Mouse (Mus musculus): ENCODE results near the gene Mbnl2. TPM values are rescaled to one million over a fixed set of nuclear protein-coding genes. Genes with fewer than 3 reads are reported as not detected.

Mbnl2 gene
- polyA plus RNA-seq, 1 experiment from 2014 or later: 21.8 TPM

DNA sequence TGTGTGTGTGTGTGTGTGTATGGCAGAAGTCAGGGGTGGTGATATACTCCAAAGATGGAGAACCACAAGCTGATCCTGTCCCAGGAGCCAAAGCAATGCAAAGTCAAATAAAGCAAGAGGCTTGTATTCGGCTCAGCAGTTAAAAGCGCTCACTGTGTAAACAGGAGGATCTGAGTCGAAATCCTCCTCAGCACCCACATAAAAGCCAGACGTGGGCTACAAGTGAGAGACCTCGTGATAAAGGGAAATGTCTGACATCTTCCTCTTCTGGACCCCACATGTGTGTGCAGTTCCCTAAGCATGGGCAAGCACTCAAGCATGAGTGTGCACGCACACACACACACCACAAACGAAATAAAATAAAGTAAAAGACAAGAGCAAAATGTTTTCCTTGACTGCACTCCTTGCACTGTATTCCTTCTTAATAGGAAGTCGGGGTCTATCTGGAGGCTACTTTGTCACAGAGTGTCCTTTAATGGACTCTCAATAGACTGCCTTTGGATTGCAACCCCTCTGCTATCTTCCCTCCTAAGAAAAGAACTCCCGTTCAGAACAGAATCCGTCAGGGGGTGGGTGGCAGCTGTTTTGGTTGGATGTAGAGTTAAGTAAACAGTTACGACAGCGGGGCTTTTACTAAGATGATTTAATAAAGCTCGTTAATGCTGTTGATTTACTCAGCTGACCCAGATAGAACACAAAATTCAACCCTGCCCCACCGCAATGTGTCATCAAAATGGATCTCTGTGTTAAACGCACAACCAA lies 18.7 kb upstream of the Mbnl2 start:
- Histone ChIP-seq H3K4me3 (ENCODE audit: low read depth, low read length) (no peak overlapping the region), H3K4me1 (ENCODE audit: control insufficient read depth, insufficient read depth, low read length) (no peaks in the 10 kb centered on the region), H3K4me2 (ENCODE audit: low read length) (no peak overlapping the region), H3K36me3 (ENCODE audit: control insufficient read depth, insufficient read depth, low read length) (no peaks in the 10 kb centered on the region), H3K9ac (ENCODE audit: low read depth, low read length) (no peak overlapping the region), H3K27me3 (ENCODE audit: control insufficient read depth, insufficient read depth, low read depth, low read length) (no peaks in the 10 kb centered on the region), H3K9me3 (replicated peaks; ENCODE audit: control insufficient read depth, low read length, poor library complexity, severe bottlenecking) (no peaks in the 10 kb centered on the region), H3K27ac (ENCODE audit: low read length) (no peak overlapping the region)
- WGBS: 81% methylated on average over 15 of the region's 15 CpGs
- ATAC-seq: no peak

DNA sequence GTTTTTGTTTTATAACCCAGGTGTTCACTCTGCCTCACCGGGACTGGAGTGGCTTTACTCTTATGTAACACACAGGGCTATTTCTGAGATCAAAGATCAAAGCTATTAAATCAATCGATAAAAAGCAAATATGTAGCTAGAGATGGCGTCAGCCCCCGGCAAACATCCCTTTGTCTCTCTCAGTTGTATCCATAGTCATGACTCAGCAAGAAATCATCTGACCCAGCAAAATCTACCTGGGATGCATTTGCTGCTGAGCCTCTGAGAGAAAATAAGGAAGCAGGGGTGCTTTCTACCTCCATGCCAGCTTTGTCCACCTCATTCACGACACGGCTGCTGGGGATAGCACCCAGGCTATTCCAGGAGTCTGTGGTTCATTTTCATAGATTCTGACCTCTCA lies 18.0 kb upstream of the Mbnl2 start:
- 75% methylated on average over 6 of the region's 6 CpGs for WGBS
- H3K4me1 ChIP-seq (ENCODE audit: control insufficient read depth, insufficient read depth, low read length): no peaks in the 10 kb centered on the region
- H3K9ac ChIP-seq (ENCODE audit: low read depth, low read length): no peak overlapping the region
- ATAC-seq: no peak
- H3K4me3 ChIP-seq (ENCODE audit: low read depth, low read length): no peak overlapping the region
- no peaks in the 10 kb centered on the region for H3K36me3 ChIP-seq (ENCODE audit: control insufficient read depth, insufficient read depth, low read length)
- H3K27me3 ChIP-seq (ENCODE audit: control insufficient read depth, insufficient read depth, low read depth, low read length): no peaks in the 10 kb centered on the region
- H3K9me3 ChIP-seq (replicated peaks; ENCODE audit: control insufficient read depth, low read length, poor library complexity, severe bottlenecking): no peaks in the 10 kb centered on the region
- no peak overlapping the region for H3K27ac ChIP-seq (ENCODE audit: low read length)
- no peak overlapping the region for H3K4me2 ChIP-seq (ENCODE audit: low read length)

DNA sequence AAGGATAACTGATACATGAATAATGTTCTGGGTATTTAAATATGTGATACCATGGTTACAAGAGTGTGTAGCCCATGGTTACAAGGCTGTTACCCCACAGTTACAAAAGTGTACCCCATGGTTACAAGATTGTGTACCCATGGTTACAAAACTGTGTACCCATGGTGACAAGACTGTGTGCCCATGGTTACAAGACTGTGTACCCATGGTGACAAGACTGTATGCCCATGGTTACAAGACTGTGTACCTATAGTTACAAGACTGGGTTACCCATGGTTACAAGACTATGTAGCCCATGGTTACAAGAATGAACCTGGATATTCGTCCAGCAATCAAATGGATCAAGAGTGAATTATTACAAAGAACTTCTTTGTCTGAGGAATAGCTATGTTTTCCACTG lies 16.0 kb upstream of the Mbnl2 start:
- ATAC-seq: 0 out of 2 replicates have a peak, but pooled peaks have one; percentile 28
- WGBS: 60% methylated on average over 1 of the region's 1 CpGs
- Histone ChIP-seq H3K36me3 (ENCODE audit: control insufficient read depth, insufficient read depth, low read length) (no peaks in the 10 kb centered on the region), H3K9ac (ENCODE audit: low read depth, low read length) (no peak overlapping the region), H3K9me3 (replicated peaks; ENCODE audit: control insufficient read depth, low read length, poor library complexity, severe bottlenecking) (no peaks in the 10 kb centered on the region), H3K27ac (ENCODE audit: low read length) (no peak overlapping the region), H3K4me2 (ENCODE audit: low read length) (no peak overlapping the region), H3K27me3 (ENCODE audit: control insufficient read depth, insufficient read depth, low read depth, low read length) (no peaks in the 10 kb centered on the region), H3K4me3 (ENCODE audit: low read depth, low read length) (no peak overlapping the region), H3K4me1 (ENCODE audit: control insufficient read depth, insufficient read depth, low read length) (no peaks in the 10 kb centered on the region)

DNA sequence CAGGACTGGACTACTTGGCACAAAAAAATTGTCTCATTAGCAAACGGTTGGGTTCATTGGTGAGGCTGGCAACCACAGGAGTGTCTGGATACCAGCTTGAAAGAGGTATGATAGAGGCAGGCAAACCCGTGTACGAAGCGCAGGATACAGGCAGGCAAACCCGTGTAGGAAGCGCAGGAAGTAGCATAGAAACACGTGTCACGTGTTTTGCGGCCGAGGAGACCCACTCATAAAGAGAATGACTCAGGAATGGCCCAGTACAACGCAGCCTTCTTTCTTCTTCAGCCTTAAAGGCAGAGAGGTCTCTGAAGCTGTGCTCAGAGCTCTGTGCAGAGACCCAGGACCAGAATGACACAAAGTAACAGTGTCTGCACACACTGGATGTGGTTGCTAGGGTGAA lies 13.9 kb upstream of the Mbnl2 start:
- Histone ChIP-seq H3K27ac (ENCODE audit: low read length) (no peak overlapping the region), H3K27me3 (ENCODE audit: control insufficient read depth, insufficient read depth, low read depth, low read length) (no peaks in the 10 kb centered on the region), H3K4me2 (ENCODE audit: low read length) (no peak overlapping the region), H3K9ac (ENCODE audit: low read depth, low read length) (no peak overlapping the region), H3K4me3 (ENCODE audit: low read depth, low read length) (no peak overlapping the region), H3K36me3 (ENCODE audit: control insufficient read depth, insufficient read depth, low read length) (no peaks in the 10 kb centered on the region), H3K9me3 (replicated peaks; ENCODE audit: control insufficient read depth, low read length, poor library complexity, severe bottlenecking) (no peaks in the 10 kb centered on the region), H3K4me1 (ENCODE audit: control insufficient read depth, insufficient read depth, low read length) (no peaks in the 10 kb centered on the region)
- 88% methylated on average over 11 of the region's 11 CpGs for WGBS
- no peak for ATAC-seq

DNA sequence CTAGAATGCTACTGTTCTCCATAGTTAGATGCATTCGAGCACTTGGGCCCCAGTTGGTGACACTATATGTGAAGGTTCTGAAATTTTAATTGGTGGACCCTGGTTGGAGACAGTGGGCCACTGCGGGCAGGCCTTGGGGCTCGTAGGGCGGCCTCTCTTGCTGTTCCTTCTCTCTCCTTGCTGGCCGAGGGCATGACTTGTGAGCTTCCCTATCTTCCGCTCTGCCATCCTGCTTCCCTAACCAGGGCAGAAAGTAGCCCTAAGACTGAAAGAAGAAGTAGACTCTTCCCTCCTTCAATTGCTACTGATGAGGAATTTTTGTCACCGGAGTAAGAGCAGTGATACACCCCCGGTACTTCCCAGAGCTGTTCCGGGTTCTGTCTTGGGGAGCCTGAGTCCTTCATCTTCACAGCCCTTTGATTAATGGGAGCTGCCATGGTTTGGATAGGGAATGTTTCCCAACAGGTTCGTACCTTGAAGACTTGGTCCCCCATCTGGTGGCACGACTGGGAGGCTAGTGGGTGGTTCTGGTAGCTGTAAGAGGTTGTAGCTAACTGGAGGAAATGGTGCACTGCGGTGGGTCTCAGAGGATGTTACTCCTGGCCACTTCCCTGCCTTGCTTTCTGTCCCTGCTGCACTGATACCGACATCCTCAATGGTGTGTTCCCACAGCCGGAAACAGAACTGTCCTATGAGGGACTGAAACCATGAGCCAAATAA lies 12.6 kb upstream of the Mbnl2 start:
- Histone ChIP-seq H3K36me3 (ENCODE audit: control insufficient read depth, insufficient read depth, low read length) (no peaks in the 10 kb centered on the region), H3K9me3 (replicated peaks; ENCODE audit: control insufficient read depth, low read length, poor library complexity, severe bottlenecking) (no peaks in the 10 kb centered on the region), H3K27ac (ENCODE audit: low read length) (no peak overlapping the region), H3K4me2 (ENCODE audit: low read length) (no peak overlapping the region), H3K4me3 (ENCODE audit: low read depth, low read length) (no peak overlapping the region), H3K27me3 (ENCODE audit: control insufficient read depth, insufficient read depth, low read depth, low read length) (no peaks in the 10 kb centered on the region), H3K4me1 (ENCODE audit: control insufficient read depth, insufficient read depth, low read length) (no peaks in the 10 kb centered on the region), H3K9ac (ENCODE audit: low read depth, low read length) (no peak overlapping the region)
- no peak for ATAC-seq
- WGBS: 92% methylated on average over 14 of the region's 14 CpGs

DNA sequence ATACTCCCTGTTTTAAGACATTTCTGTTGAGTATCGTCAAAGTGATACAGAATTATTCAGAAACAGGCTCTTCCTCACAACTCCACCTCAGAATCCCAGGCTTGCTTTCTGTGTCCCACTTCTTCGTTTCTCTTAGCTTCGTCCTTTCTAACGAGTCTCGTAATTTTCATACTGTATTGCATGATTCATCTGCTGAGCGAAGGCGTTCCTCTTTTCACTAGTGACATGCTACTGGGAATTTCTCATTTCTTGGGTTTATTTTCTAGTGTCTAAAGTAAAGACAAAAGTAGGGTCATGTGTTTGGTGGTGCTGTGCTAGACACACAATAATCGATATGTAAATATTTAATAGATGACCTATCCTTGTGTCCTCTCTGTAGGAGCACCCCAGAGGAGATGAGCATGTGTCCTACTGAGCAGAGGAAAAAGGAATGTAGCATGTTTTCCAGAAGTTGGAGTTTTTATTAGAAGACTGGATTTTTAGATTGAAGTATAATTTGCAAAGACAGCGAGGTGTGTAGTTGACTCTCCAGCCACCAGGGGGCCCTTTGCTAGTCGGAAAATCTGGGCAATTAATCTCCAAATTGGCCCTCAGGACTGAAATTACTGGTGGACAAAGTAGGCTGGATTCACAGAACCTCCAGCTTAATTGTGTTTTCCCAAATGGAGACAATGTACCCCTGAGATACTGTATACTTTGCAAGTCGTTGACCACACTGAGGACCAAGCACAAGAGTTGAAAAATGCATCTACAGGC lies 11.9 kb upstream of the Mbnl2 start:
- Histone ChIP-seq H3K4me1 (ENCODE audit: control insufficient read depth, insufficient read depth, low read length) (no peaks in the 10 kb centered on the region), H3K4me2 (ENCODE audit: low read length) (no peak overlapping the region), H3K4me3 (ENCODE audit: low read depth, low read length) (no peak overlapping the region), H3K9me3 (replicated peaks; ENCODE audit: control insufficient read depth, low read length, poor library complexity, severe bottlenecking) (no peaks in the 10 kb centered on the region), H3K36me3 (ENCODE audit: control insufficient read depth, insufficient read depth, low read length) (no peaks in the 10 kb centered on the region), H3K27me3 (ENCODE audit: control insufficient read depth, insufficient read depth, low read depth, low read length) (no peaks in the 10 kb centered on the region), H3K27ac (ENCODE audit: low read length) (no peak overlapping the region), H3K9ac (ENCODE audit: low read depth, low read length) (no peak overlapping the region)
- no peak for ATAC-seq
- 75% methylated on average over 11 of the region's 11 CpGs for WGBS

DNA sequence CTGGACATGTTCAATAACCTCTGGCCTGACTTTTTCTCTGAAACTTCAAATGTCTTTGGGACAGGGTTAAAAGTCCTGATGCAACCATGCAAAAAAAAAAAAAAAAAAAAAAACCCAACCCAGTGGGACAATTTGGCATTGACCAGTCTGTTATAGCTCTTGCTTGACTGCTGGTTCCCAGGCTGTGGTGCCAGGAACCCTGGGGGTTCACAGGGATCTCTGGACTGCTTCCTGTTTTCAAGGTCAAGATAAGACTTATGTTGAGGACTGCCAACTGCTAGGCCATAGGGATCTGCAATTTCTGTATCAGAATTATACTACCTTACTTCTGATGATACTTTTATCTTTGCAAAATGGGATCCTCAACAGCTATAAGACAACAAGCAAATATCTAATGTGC lies 9.6 kb upstream of the Mbnl2 start:
- Histone ChIP-seq H3K4me1 (ENCODE audit: control insufficient read depth, insufficient read depth, low read length) (no peaks in the 10 kb centered on the region), H3K9ac (ENCODE audit: low read depth, low read length) (no peak overlapping the region), H3K4me3 (ENCODE audit: low read depth, low read length) (no peak overlapping the region), H3K36me3 (ENCODE audit: control insufficient read depth, insufficient read depth, low read length) (no peaks in the 10 kb centered on the region), H3K27ac (ENCODE audit: low read length) (no peak overlapping the region), H3K9me3 (replicated peaks; ENCODE audit: control insufficient read depth, low read length, poor library complexity, severe bottlenecking) (no peaks in the 10 kb centered on the region), H3K4me2 (ENCODE audit: low read length) (no peak overlapping the region), H3K27me3 (ENCODE audit: control insufficient read depth, insufficient read depth, low read depth, low read length) (no peaks in the 10 kb centered on the region)
- no peak for ATAC-seq

DNA sequence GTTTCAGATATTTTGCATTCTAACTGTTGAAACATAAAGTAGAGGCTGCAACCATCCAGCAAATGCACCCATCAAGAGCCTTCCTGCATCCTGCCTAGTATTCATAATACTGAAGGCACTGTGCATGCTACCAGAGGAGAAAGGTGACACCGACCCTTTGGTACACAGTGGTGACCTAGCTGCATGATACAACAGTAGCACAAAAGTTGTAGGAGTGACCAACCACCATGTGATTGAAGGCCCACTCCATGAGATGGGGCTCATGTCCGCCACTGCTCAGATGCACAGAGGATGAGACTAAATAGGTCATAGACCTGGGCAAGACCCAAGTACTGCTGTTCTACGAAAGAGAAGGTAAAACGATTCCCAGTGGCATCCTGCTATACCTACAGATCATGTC lies 8.3 kb upstream of the Mbnl2 start:
- H3K4me1 ChIP-seq (ENCODE audit: control insufficient read depth, insufficient read depth, low read length): no peaks in the 10 kb centered on the region
- H3K27me3 ChIP-seq (ENCODE audit: control insufficient read depth, insufficient read depth, low read depth, low read length): no peaks in the 10 kb centered on the region
- no peak overlapping the region for H3K4me2 ChIP-seq (ENCODE audit: low read length)
- no peak for ATAC-seq
- H3K27ac ChIP-seq (ENCODE audit: low read length): no peak overlapping the region
- H3K4me3 ChIP-seq (ENCODE audit: low read depth, low read length): no peak overlapping the region
- no peaks in the 10 kb centered on the region for H3K9me3 ChIP-seq (replicated peaks; ENCODE audit: control insufficient read depth, low read length, poor library complexity, severe bottlenecking)
- no peaks in the 10 kb centered on the region for H3K36me3 ChIP-seq (ENCODE audit: control insufficient read depth, insufficient read depth, low read length)
- H3K9ac ChIP-seq (ENCODE audit: low read depth, low read length): no peak overlapping the region
- WGBS: 92% methylated on average over 4 of the region's 4 CpGs

DNA sequence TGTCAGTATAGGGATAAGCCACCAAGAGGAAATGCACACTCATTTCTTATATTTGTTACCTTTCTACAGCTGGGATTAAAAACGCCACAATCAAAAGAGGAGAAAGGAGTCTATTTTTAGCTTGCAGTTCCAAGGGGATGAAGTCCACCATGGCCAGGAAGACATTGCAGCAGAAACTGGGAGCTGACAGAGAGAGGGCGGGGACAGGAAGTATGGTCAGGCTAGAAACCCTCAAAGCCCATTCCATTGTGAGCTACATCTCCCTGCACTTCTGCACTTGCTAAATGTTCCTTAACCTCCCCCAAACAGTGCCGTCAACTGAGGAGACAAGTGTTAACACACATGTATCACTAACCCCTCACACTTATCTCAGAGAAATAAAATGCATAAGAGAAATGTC lies 5.4 kb upstream of the Mbnl2 start:
- Histone ChIP-seq H3K27me3 (ENCODE audit: control insufficient read depth, insufficient read depth, low read depth, low read length) (no peaks in the 10 kb centered on the region), H3K4me3 (ENCODE audit: low read depth, low read length) (no peak overlapping the region), H3K4me2 (ENCODE audit: low read length) (no peak overlapping the region), H3K9ac (ENCODE audit: low read depth, low read length) (no peak overlapping the region), H3K36me3 (ENCODE audit: control insufficient read depth, insufficient read depth, low read length) (no peaks in the 10 kb centered on the region), H3K27ac (ENCODE audit: low read length) (no peak overlapping the region), H3K9me3 (replicated peaks; ENCODE audit: control insufficient read depth, low read length, poor library complexity, severe bottlenecking) (no peaks in the 10 kb centered on the region), H3K4me1 (ENCODE audit: control insufficient read depth, insufficient read depth, low read length) (peaks cover 5% of the 10 kb centered on the region; the same call in 1 of the 2 replicates)
- ATAC-seq: no peak
- 87% methylated on average over 3 of the region's 3 CpGs for WGBS
